Mouse (Mus musculus) ovary, adult 18-20 months (tissue): Measurements from ENCODE around the gene Cd83.

Experiments used
- DNase-seq: peaks from one replicate; pipeline ENCODE4 v3.0.0; 2022; ENCODE audit warnings: low spot score, mixed read lengths

The Cd83 gene

GRCm38 (mm10) chr13:43774605-43775426, 9.8 kb upstream of the Cd83 start:
- DNase-seq: no peak

- DNase-seq: no peak
Measured at GRCm38 (mm10) chr13:43775427-43775733, 9.2 kb upstream of the Cd83 start.

- DNase-seq: no peak
Measured at GRCm38 (mm10) chr13:43777321-43778002, 7.1 kb upstream of the Cd83 start.

GRCm38 (mm10) chr13:43778021-43778649, 6.4 kb upstream of the Cd83 start:
- no peak for DNase-seq

GRCm38 (mm10) chr13:43778971-43779370, 5.6 kb upstream of the Cd83 start:
- no peak for DNase-seq

GRCm38 (mm10) chr13:43780071-43780470, 4.5 kb upstream of the Cd83 start:
- no peak for DNase-seq

GRCm38 (mm10) chr13:43785712-43786072, 1.1 kb downstream of the Cd83 start:
- DNase-seq: no peak

GRCm38 (mm10) chr13:43786171-43786795, 1.7 kb downstream of the Cd83 start:
- no peak for DNase-seq

- DNase-seq: no peak
Measured at GRCm38 (mm10) chr13:43787262-43787661, 2.7 kb downstream of the Cd83 start.

- DNase-seq: no peak
Measured at GRCm38 (mm10) chr13:43788071-43788470, 3.5 kb downstream of the Cd83 start.

GRCm38 (mm10) chr13:43788983-43789645, 4.5 kb downstream of the Cd83 start:
- no peak for DNase-seq

- DNase-seq: no peak
Measured at GRCm38 (mm10) chr13:43790229-43791001, 5.8 kb downstream of the Cd83 start.

- no peak for DNase-seq
Measured at GRCm38 (mm10) chr13:43795334-43795733, 10.8 kb downstream of the Cd83 start.

GRCm38 (mm10) chr13:43798655-43799054, 14.1 kb downstream of the Cd83 start:
- DNase-seq: no peak

- no peak for DNase-seq
Measured at GRCm38 (mm10) chr13:43800136-43800535, 15.6 kb downstream of the Cd83 start.

- DNase-seq: no peak
Measured at GRCm38 (mm10) chr13:43801961-43802360, 17.4 kb downstream of the Cd83 start.

GRCm38 (mm10) chr13:43802361-43803137, 18.0 kb downstream of the Cd83 start:
- no peak for DNase-seq

GRCm38 (mm10) chr13:43804648-43805047, 20.1 kb downstream of the Cd83 start:
- no peak for DNase-seq

- no peak for DNase-seq
Measured at GRCm38 (mm10) chr13:43805159-43805758, 20.7 kb downstream of the Cd83 start.
